Mouse (Mus musculus) neural tube, embryonic 11.5 days (tissue): ENCODE measurements around the gene Pde4d. TPM values are rescaled to one million over a fixed set of nuclear protein-coding genes. Genes with fewer than 3 reads are reported as not detected.
"Not testable (repeated sequence)": the region's sequence is repeated elsewhere in the genome, so short reads cannot be mapped to it uniquely, and the experiment has no call there.

Experiments used
- ATAC-seq: fragments of 200-750 bp; cut with Nextera tagmentation; 2 replicates; pipeline ENCODE4 v1.8.0; 2017; ENCODE audit warnings: moderate number of reproducible peaks, mild to moderate bottlenecking, moderate TSS enrichment, moderate library complexity; ENCODE audit not compliant: insufficient read depth, low FRiP score, low TSS enrichment
- DNase-seq: peaks from one replicate; pipeline ENCODE4 v3.0.0-alpha.2; 2015; ENCODE audit warnings: low spot score
- H3K27ac ChIP-seq: fragments of 300-500 bp; sonication (generic); 2 replicates; pipeline ENCODE4 v1.5.1; 2014; ENCODE audit warnings: low read depth, mild to moderate bottlenecking, low read length
- H3K27me3 ChIP-seq: fragments of 300-500 bp; sonication (generic); 2 replicates; pipeline ENCODE4 v1.6.1; 2014; ENCODE audit warnings: mild to moderate bottlenecking, low read length, mixed read lengths; ENCODE audit not compliant: control insufficient read depth, insufficient read depth
- H3K36me3 ChIP-seq: fragments of 300-500 bp; sonication (generic); 2 replicates; pipeline ENCODE4 v1.6.1; 2014; ENCODE audit warnings: mild to moderate bottlenecking, low read length, moderate library complexity, mixed read lengths; ENCODE audit not compliant: control insufficient read depth, insufficient read depth
- H3K4me1 ChIP-seq: fragments of 300-500 bp; sonication (generic); 2 replicates; pipeline ENCODE4 v1.6.1; 2014; ENCODE audit warnings: low read length, mixed read lengths; ENCODE audit not compliant: control insufficient read depth, insufficient read depth
- H3K4me2 ChIP-seq: fragments of 300-500 bp; sonication (generic); 2 replicates; pipeline ENCODE4 v1.6.1; 2014; ENCODE audit warnings: low read depth, mild to moderate bottlenecking, moderate library complexity
- H3K4me3 ChIP-seq: fragments of 300-500 bp; sonication (generic); 2 replicates; pipeline ENCODE4 v1.5.1; 2014; ENCODE audit warnings: low read depth, low read length
- H3K9ac ChIP-seq: fragments of 300-500 bp; sonication (generic); 2 replicates; pipeline ENCODE4 v1.6.1; 2014; ENCODE audit warnings: mild to moderate bottlenecking, low read length
- H3K9me3 ChIP-seq: fragments of 300-500 bp; sonication (generic); 2 replicates; pipeline ENCODE4 v1.6.1; 2016; ENCODE audit warnings: low read length; ENCODE audit not compliant: control insufficient read depth
- WGBS: fragments of 180-500 bp; shearing (Covaris S2); extraction: QIAGEN DNeasy Blood & Tissue Kit; methylation state at CpG from one replicate; pipeline ENCODE4 v1.1.7; 2014; 5-methylcytosine and 5-hydroxymethylcytosine counted together
- polyA plus RNA-seq: library from polyadenylated mRNA; unstranded; fragments of >200 nt; fragmentation: Nextera tagmentation; extraction: Ambion mirVana; gene quantifications from 2 replicates; pipeline ENCODE4 v1.2.1, GENCODE M21; 2014

Pde4d gene
- polyA plus RNA-seq, 1 experiment from 2014 or later = 11.1 TPM

- DNase-seq (no peak), ATAC-seq (no peak)
- Histone ChIP-seq H3K27ac (no peak overlapping the region), H3K4me3 (no peak overlapping the region), H3K36me3 (no peaks in the 10 kb centered on the region), H3K27me3 (no peaks in the 10 kb centered on the region), H3K9ac (no peak overlapping the region), H3K4me1 (no peaks in the 10 kb centered on the region), H3K9me3 (no peaks in the 10 kb centered on the region), H3K4me2 (no peak overlapping the region)
- 91% methylated on average over 3 of the region's 3 CpGs for WGBS
Observed at GRCm38 (mm10) chr13:108715029-108715428, 265.3 kb downstream of the Pde4d start.

DNA sequence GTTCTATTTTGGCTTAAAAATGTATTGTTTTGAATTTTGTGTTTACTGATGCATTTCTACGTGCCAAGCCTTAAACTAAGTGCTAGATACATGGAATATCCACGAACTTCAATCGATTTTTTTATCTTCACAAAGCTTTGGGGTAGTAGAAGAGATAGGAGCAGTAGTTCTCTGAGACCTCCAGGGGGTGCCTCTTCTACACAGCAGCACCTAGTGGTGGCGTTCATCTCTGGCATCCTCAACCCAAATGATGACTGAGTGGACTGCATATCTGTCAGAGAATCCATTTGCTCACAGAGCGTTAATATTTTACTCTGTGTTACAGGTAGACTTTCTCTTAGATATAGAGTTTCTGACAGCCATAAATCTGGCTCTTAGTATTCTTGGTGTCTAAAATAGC is 272.5 kb downstream of the Pde4d start:
- H3K9ac ChIP-seq = no peak overlapping the region
- H3K27me3 ChIP-seq = no peaks in the 10 kb centered on the region
- H3K27ac ChIP-seq = no peak overlapping the region
- H3K9me3 ChIP-seq = no peaks in the 10 kb centered on the region
- ATAC-seq = no peak
- H3K4me1 ChIP-seq = no peaks in the 10 kb centered on the region
- no peak overlapping the region for H3K4me3 ChIP-seq
- no peak for DNase-seq
- WGBS = 79% methylated on average over 5 of the region's 5 CpGs
- no peak overlapping the region for H3K4me2 ChIP-seq
- no peaks in the 10 kb centered on the region for H3K36me3 ChIP-seq

DNA sequence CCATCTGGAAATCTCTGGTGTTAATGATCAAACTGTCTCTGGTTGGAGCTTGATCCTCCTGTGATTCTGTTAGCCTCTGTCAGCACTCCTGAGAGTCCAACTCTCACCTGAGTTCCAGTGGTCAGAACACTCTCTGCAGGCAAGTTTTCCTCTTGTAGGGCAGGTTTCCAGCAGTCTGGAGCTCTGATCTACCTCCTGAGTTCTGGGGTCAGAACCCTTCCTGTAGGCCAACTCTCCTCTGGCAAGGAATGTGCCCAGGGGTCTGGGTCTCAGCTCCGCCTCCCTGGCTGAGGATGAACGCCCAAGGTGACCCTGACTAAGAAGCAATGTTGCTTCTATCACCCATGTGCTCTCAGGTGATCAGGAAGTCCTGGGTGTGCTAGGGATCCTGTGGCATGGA is 284.6 kb downstream of the Pde4d start:
- DNase-seq, H3K27ac ChIP-seq, H3K36me3 ChIP-seq, H3K4me3 ChIP-seq, H3K9ac ChIP-seq, H3K9me3 ChIP-seq, ATAC-seq, H3K4me2 ChIP-seq, H3K27me3 ChIP-seq, H3K4me1 ChIP-seq: not testable (repeated sequence)
- 80% methylated on average over 2 of the region's 2 CpGs for WGBS

DNA sequence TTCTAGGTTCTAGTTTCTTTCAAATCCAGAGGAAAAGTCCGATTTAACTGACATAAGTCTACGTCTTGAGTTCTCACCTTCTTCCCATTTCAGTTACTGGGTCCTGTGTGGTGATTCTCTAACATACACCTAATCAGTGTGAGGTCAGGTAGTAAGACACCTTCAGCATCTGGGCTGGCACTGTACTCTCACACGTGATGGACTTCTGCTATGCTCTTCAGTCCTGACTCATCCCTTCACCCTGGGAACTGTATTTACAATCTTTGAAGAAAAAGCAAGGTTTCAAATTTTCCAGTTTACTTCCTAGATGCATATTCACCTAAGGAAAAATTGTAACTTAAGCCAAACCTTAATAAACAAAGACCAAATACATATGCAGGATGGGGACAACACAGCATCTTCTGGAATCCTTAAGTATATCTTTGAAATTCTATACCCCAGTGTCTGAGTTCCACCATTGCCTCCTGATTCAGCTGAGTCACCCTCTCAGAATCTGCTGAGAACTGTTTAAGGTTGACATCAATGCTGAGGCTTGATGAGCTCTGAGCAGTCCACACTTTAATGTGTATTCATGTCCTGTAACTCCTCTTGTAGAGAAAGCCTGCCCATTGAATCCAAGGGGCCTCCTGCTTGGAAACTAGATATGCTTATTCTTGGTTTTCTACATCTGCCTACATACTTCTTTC is 301.6 kb downstream of the Pde4d start:
- Histone ChIP-seq H3K36me3 (no peaks in the 10 kb centered on the region), H3K4me1 (no peaks in the 10 kb centered on the region), H3K9me3 (no peaks in the 10 kb centered on the region), H3K4me3 (no peak overlapping the region), H3K4me2 (no peak overlapping the region), H3K27ac (no peak overlapping the region), H3K9ac (no peak overlapping the region), H3K27me3 (no peaks in the 10 kb centered on the region)
- ATAC-seq (no peak), DNase-seq (no peak)
- WGBS = 84% methylated on average over 3 of the region's 3 CpGs

GRCm38 (mm10) chr13:108757477-108757876 is 307.7 kb downstream of the Pde4d start:
- Histone ChIP-seq H3K27ac (no peak overlapping the region), H3K4me3 (no peak overlapping the region), H3K27me3 (no peaks in the 10 kb centered on the region), H3K4me2 (no peak overlapping the region), H3K36me3 (no peaks in the 10 kb centered on the region), H3K9me3 (no peaks in the 10 kb centered on the region), H3K9ac (no peak overlapping the region), H3K4me1 (no peaks in the 10 kb centered on the region)
- DNase-seq (no peak), ATAC-seq (no peak)
- WGBS = 84% methylated on average over 7 of the region's 7 CpGs

DNA sequence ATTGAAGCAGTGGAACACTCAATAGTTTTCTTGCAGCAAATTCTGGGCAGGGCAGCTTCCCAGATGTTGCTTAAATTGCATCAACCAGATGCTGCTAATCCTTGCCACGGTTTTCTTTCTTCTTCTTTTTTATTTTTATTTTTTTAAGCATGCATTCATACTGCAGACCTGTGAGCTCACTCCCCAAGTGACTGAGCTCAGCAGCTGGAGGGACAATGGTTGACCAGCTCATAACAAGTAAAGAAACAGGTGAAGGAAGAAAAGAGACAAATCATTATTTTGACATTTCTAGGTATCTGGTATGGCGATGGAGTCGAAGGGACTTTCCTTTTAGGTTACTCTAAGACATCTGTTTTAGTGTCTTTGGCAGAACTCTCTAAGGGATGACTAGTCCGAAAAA is 308.6 kb downstream of the Pde4d start:
- Histone ChIP-seq H3K4me2 (no peak overlapping the region), H3K9me3 (no peaks in the 10 kb centered on the region), H3K9ac (no peak overlapping the region), H3K4me3 (no peak overlapping the region), H3K36me3 (no peaks in the 10 kb centered on the region), H3K27ac (no peak overlapping the region), H3K4me1 (no peaks in the 10 kb centered on the region), H3K27me3 (no peaks in the 10 kb centered on the region)
- WGBS = 75% methylated on average over 4 of the region's 4 CpGs
- no peak for DNase-seq
- no peak for ATAC-seq

DNA sequence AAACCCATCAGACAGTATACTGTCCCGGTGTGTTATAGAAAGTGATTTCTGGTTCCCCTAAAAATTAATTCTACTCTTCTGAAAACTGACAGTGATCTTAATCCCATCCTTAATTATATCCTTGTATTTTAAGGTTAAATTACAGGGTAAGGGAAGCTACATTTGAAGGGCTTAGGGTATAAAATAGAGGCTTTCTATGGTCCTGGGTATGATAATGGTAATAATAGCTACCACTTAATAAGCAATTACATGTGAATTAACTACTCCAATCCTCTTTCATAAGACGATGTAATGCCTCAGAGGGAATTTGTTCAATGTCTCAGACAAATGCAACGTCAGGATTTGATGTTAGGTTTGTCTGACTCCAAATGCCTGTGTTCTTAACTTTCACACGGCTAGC is 309.4 kb downstream of the Pde4d start:
- Histone ChIP-seq H3K4me3 (no peak overlapping the region), H3K9me3 (no peaks in the 10 kb centered on the region), H3K4me1 (no peaks in the 10 kb centered on the region), H3K27me3 (no peaks in the 10 kb centered on the region), H3K36me3 (no peaks in the 10 kb centered on the region), H3K27ac (no peak overlapping the region), H3K4me2 (no peak overlapping the region), H3K9ac (no peak overlapping the region)
- ATAC-seq (no peak), DNase-seq (no peak)
- 88% methylated on average over 4 of the region's 4 CpGs for WGBS

- Histone ChIP-seq H3K9me3 (no peaks in the 10 kb centered on the region), H3K27ac (no peak overlapping the region), H3K4me3 (no peak overlapping the region), H3K4me1 (no peaks in the 10 kb centered on the region), H3K36me3 (no peaks in the 10 kb centered on the region), H3K27me3 (no peaks in the 10 kb centered on the region), H3K4me2 (no peak overlapping the region), H3K9ac (no peak overlapping the region)
- no peak for ATAC-seq
- WGBS = 95% methylated on average over 3 of the region's 3 CpGs
- no peak for DNase-seq
Observed at GRCm38 (mm10) chr13:108763295-108763694, 313.5 kb downstream of the Pde4d start.

- no peak for DNase-seq
- no peak overlapping the region for H3K4me2 ChIP-seq
- WGBS = 83% methylated on average over 11 of the region's 11 CpGs
Observed at GRCm38 (mm10) chr13:108766020-108766727, 316.4 kb downstream of the Pde4d start.

More at GRCm38 (mm10) chr13:108766020-108766727, 316.4 kb downstream of the Pde4d start:
- Histone ChIP-seq H3K4me3 (no peak overlapping the region), H3K9me3 (no peaks in the 10 kb centered on the region), H3K36me3 (no peaks in the 10 kb centered on the region), H3K27me3 (no peaks in the 10 kb centered on the region), H3K9ac (no peak overlapping the region), H3K27ac (no peak overlapping the region), H3K4me1 (no peaks in the 10 kb centered on the region)
- no peak for ATAC-seq
